Mouse (Mus musculus) frontal cortex, postnatal 36 days (tissue): ENCODE measurements around the gene Gm17324.
"Not testable (repeated sequence)": the region's sequence is repeated elsewhere in the genome, so short reads cannot be mapped to it uniquely, and the experiment has no call there.

Experiments
- DNase-seq, 2 experiments: peaks; one replicate each; pipeline ENCODE4 v3.0.0; 2022; ENCODE audit warnings: low spot score in 2 of 2

The Gm17324 gene

DNA sequence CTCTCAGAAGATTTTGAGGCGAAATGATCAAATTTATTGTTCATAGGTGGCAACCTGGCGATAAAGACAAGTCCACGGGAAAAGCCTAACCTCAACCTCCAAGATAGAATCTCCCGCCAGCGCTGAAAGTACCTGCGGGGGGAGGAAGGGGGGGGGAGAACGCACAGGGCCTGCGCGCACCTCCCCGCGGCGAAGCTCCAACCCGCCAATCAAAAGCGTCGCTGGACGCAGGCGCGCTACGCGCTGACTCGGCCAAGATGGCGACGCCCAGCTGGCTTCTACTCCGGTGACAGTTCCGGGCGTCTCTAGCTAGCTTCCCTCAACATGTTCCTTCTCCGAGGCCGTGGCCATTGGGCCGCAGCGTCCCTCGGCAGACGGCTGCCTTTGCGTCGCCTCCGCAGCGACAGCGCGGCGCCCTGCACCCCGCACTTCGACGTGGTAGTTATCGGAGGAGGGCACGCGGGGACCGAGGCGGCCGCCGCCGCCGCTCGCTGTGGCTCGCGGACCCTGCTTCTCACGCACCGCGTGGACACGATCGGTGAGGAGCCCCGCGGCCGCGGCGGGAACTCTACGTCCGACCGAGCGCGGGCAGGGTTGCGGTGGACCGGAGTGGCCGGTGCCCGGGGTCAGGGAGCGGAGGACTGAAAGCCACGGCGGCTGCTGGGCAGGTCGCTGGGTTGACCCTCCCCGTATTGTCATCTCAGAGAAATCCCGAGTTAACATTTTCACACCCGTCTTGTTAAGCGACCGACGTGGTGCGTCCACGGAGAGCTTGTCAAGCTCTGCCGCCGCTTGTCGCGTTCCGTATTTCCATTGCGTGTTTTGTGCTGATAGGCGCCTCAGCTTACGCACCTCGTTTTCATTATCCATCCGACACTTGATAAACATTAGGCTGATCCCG is at the start of gene Gm17324, which contains the start of gene Mto1:
TSS of gene Gm17324 (minus strand) at position 814 of the 901 bp plus-strand sequence.
TSS of gene Mto1 (plus strand) at position 236 of the 901 bp plus-strand sequence.
- DNase-seq, result peak; percentile 87 to 89

DNA sequence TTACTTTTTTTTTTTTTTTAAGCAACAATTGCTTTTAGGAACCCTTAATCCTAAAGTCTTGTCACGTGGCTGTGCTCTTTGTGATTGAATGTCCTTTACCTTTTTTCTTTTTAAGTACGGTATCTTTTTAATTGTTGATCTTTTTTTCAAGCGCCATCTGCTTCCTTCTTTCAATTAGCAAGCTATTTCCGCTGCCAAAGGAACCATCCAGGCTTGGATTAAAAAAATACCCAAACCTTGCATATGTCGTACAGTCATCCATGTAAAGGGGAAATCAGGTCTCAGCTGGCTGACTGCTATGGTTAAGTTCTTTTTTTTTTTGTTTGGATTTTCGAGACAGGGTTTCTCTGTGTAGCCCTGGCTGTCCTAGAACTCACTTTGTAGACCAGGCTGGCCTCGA is 44.6 kb upstream of the Gm17324 start:
- no peak for DNase-seq

- no peak for DNase-seq
Observed at GRCm38 (mm10) chr9:78492254-78492653, 43.7 kb upstream of the Gm17324 start.

- no peak for DNase-seq
Observed at GRCm38 (mm10) chr9:78491169-78491568, 42.6 kb upstream of the Gm17324 start.

- peak in 1 of 2 experiments; percentile 37 for DNase-seq
Observed at GRCm38 (mm10) chr9:78488890-78489420, 40.4 kb upstream of the Gm17324 start, which contains the start of gene Eef1a1. TSS of gene Eef1a1 (minus strand) at chr9:78489151.

- DNase-seq, result not testable (repeated sequence)
Observed at GRCm38 (mm10) chr9:78488021-78488420, 39.4 kb upstream of the Gm17324 start.

DNA sequence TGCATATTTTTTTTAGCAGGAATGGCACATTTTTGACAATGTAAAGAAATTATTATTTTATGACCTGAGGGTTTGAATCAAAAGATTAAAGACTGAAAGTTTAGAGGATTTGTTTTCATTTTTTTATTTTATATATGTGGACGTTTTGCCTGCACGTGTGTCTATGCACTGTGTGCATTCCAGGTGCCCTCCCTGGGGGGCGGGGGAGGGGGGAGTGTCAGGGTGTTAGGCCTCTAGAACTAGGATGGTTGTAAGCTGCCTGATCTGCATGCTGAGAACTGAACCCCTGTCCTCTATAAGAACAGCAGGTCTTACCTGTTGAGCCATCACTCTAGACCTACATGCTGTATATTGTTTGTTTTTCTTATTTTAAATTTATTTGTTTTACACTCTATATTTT is 36.1 kb upstream of the Gm17324 start:
- no peak for DNase-seq

GRCm38 (mm10) chr9:78482386-78482785 is 33.8 kb upstream of the Gm17324 start:
- no peak for DNase-seq

- peak; percentile 94 to 95 for DNase-seq
Observed at GRCm38 (mm10) chr9:78481423-78482331, 33.1 kb upstream of the Gm17324 start.

DNA sequence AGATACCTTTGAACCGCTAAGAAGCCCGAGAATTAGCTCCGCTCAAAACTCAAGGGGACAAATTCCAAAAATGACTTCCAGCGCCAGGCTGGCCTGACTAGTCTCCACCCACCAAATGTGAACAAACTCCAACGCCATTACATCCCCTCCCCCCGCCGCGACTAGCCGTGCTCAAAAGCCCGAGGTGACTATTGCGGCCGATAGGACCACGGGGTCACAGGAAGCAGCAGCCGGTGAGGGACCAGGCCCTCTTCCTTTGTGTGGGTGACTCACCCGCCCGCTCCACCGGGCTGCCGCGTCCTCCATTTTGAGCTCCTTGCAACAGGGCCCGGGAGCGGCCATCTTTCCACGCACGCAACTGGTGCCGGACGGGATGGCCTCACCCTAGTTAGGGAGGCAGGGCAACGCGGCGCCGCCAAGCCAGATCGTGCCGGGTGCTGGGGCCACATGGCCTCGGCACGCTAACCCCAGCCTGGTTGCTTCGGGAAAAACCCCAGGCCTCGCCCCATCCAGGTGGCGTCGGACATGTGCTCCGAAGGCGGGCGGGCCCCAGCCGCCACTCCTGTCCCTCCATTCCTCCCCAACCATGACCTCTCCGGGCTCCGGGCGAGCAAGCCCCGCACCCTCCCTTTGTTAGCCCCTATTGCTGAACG is 32.2 kb upstream of the Gm17324 start:
- peak; percentile 51 to 58 for DNase-seq

DNA sequence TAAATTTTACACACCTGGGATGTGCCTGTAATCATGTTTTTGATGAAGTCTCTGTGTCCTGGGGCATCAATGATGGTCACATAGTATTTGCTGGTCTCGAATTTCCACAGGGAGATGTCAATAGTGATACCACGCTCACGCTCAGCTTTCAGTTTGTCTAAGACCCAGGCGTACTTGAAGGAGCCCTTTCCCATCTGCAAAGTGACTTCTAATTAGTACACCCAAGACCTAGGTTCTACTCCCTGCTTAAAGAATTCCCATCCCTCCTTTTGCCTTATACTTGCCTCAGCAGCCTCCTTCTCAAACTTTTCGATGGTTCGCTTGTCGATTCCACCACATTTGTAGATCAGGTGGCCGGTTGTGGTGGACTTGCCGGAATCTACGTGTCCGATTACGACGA is 31.6 kb upstream of the Gm17324 start:
- not testable (repeated sequence) for DNase-seq

GRCm38 (mm10) chr9:78479308-78479707 is 30.7 kb upstream of the Gm17324 start:
- not testable (repeated sequence) for DNase-seq

DNA sequence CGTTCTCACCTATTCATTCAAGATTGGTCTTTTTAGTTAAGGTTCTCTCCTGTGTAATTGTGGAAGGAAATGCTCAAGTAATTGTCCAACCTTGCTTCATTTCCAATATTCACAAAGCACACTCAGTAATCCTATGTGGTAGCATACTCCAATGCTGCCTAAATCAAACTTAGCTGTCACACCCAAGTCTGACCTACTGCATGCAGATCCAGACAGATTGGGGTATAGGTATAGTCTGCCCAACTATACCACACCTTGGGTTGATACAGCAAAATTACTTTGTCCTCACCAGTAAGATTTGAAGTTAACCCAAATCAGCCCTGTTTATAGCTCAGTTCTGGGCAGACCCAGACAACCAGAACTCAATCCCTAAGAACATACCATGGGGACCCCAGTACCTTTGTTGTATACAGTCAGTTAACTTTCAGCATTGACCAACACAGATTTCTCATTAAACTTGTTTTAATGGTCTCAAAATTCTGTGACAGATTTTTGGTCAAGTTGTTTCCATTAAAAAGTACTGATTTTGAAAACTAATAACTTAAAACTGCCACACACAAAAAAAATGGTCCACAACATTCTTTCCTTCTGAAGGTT is 29.5 kb upstream of the Gm17324 start:
- not testable (repeated sequence) for DNase-seq

GRCm38 (mm10) chr9:78477021-78477551 is 28.5 kb upstream of the Gm17324 start:
- DNase-seq, result no peak

GRCm38 (mm10) chr9:78476531-78477020 is 28.0 kb upstream of the Gm17324 start:
- no peak for DNase-seq

GRCm38 (mm10) chr9:78475873-78476272 is 27.3 kb upstream of the Gm17324 start:
- DNase-seq, result no peak

GRCm38 (mm10) chr9:78475383-78475780 is 26.8 kb upstream of the Gm17324 start:
- no peak for DNase-seq

DNA sequence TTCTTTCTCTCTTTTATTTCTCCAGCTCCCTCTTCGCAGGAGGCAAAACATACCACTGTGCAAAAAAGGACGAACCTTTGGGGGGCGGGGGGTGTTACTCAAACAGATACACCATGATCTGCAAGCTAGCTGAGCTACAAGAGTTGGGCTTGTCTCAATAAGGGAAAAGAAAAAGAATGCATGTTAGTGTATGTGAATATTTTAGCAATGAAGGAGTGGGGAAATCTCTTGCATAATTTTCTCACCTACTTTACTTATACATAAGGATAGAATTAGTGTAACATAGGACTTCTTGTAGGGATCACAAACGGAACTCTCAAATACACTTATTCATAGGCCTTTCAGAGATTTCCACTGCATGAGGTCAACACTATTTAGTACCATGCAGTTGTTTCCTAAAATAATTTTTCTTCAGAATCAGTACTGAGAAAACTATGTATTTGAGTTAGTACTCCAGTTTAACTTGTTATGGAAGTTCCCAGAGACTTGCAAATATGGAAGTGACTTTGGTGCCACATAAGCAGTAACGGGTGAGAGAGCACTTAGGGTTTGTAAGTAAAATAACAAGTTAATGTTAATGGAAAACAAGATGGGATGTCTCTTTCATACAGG is 26.3 kb upstream of the Gm17324 start:
- no peak for DNase-seq

DNA sequence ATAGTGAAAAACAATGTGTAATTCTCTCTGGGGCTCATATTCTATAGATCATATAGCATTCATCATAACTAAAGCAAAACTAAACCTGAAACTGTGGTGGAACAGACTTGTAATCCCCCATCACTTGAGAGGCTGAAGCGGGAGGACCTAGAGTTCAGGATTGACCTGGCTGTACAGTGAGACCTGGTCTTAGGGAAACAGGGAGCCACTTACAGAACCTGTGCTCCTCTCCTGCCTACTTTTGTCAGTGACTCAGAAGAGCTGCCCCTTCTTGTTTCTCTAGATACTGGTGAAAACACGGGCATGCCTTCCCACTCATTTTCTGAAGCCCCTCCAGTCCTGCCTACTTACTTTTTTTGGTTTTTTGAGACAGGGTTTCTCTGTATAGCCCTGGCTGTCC is 25.7 kb upstream of the Gm17324 start:
- no peak for DNase-seq

DNA sequence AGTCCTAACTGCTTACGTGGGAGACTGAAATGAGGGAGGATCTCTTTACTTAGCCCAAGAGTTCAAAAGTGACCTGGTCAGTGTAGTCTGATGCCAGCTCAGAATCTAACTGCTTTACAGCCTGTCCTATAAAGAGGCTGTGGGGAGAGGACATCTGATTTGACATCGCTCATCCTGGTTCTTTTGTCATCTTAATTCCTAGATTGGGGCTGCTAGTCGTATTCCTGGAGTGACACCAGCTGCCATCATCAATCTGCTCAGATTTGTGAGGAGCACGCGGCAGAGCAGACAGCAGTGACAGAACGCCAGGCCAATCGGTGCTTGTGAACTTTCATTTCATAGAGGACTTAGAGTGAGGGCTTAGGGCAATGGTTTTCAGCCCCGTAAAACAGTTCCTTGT is 25.0 kb upstream of the Gm17324 start:
- DNase-seq, result no peak
